In genomic region chr9:46256658-46257385, GRCm38 (mm10) we compare ENCODE assay signal across 25 mouse cellular contexts. TPM values are rescaled to one million over a fixed set of nuclear protein-coding genes. Genes with fewer than 3 reads are reported as not detected.
DNase-seq lines count a peak whose midpoint lies in the region; ATAC-seq and TF ChIP-seq lines count a peak whose summit lies in the region.
"Had no signal": no experiment of that assay in that cellular context is flagged by ENCODE, and none has a peak within 500 bp of the region (broad histone marks: within the 10 kb centered on the region; RNA-seq: fewer than 3 reads in every experiment).

No protein-coding gene starts in this region.

- no peak for TF ChIP-seq EP300 in CH12.LX (IDR thresholded peaks at IDR 0.05; ENCODE audit: low read length)

- no peaks in the 10 kb centered on the region for H3K9me3 ChIP-seq in hindbrain, embryonic 10.5 days
- H3K9me3 ChIP-seq in hindbrain, postnatal 0 days (ENCODE audit: low read length), result no peaks in the 10 kb centered on the region
- no peaks in the 10 kb centered on the region for H3K9me3 ChIP-seq in CH12.LX (replicated peaks; ENCODE audit: low read length)
- H3K9me3 ChIP-seq in megakaryocyte, embryonic 14.5 days, result no peaks in the 10 kb centered on the region
- H3K9me3 ChIP-seq in forebrain, postnatal 0 days (ENCODE audit: low read length), result no peaks in the 10 kb centered on the region
- H3K9me3 ChIP-seq: embryonic facial prominence, embryonic 15.5 days; forebrain, embryonic 10.5 days; hindbrain, embryonic 12.5 days; limb, embryonic 15.5 days; midbrain, embryonic 12.5 days had no signal

- no peak for TF ChIP-seq CTCF in hindbrain, postnatal 0 days (IDR thresholded peaks at IDR 0.05; ENCODE audit: low read depth)
- no peak for TF ChIP-seq CTCF in CH12.LX (conservative IDR thresholded peaks at IDR 0.05 in 1 of 2, IDR thresholded peaks at IDR 0.05 in 1 of 2; ENCODE audit: low read depth in 2 of 2, low read length in 2 of 2)
- no peak for TF ChIP-seq CTCF in forebrain, postnatal 0 days (IDR thresholded peaks at IDR 0.05; ENCODE audit: low read depth)

- H3K4me3 ChIP-seq in hindbrain, embryonic 10.5 days, result no peak overlapping the region
- H3K4me3 ChIP-seq in hindbrain, postnatal 0 days (ENCODE audit: low read length), result no peak overlapping the region
- peak overlapping the region in 2 of 3 experiments; percentile 21 to 38 for H3K4me3 ChIP-seq in CH12.LX (replicated peaks in 1 of 3; ENCODE audit: low read depth in 2 of 3, low read length in 2 of 3, poor library complexity in 1 of 3)
- H3K4me3 ChIP-seq in megakaryocyte, embryonic 14.5 days (replicated peaks), result peak overlapping the region; percentile 60
- H3K4me3 ChIP-seq in forebrain, postnatal 0 days (ENCODE audit: low read depth, low read length), result no peak overlapping the region
- H3K4me3 ChIP-seq: embryonic facial prominence, embryonic 15.5 days; forebrain, embryonic 10.5 days; hindbrain, embryonic 12.5 days; limb, embryonic 15.5 days; midbrain, embryonic 12.5 days had no signal

- H3K27ac ChIP-seq in hindbrain, embryonic 10.5 days, result 0 out of 2 replicates have a peak overlapping the region, but pooled peaks have one; percentile 6
- no peak overlapping the region for H3K27ac ChIP-seq in hindbrain, postnatal 0 days
- H3K27ac ChIP-seq in CH12.LX (ENCODE audit: insufficient read depth, low read depth), result no peak overlapping the region
- no peak overlapping the region for H3K27ac ChIP-seq in forebrain, postnatal 0 days (ENCODE audit: low read depth, low read length)
- H3K27ac ChIP-seq: embryonic facial prominence, embryonic 15.5 days; hindbrain, embryonic 12.5 days; limb, embryonic 15.5 days; midbrain, embryonic 12.5 days had no signal

- no peak for TF ChIP-seq RAD21 in CH12.LX (IDR thresholded peaks at IDR 0.05; ENCODE audit: low read depth, low read length)

- peaks cover 9% of the 10 kb centered on the region; the same call in 1 of the 2 replicates for H3K4me1 ChIP-seq in hindbrain, embryonic 10.5 days (replicated peaks)
- no peaks in the 10 kb centered on the region for H3K4me1 ChIP-seq in hindbrain, postnatal 0 days (ENCODE audit: insufficient read depth, low read length)
- H3K4me1 ChIP-seq in CH12.LX (ENCODE audit: control insufficient read depth in 1 of 2, insufficient read depth in 2 of 2), result peaks cover 3 to 12% of the 10 kb centered on the region in 2 experiments
- H3K4me1 ChIP-seq in megakaryocyte, embryonic 14.5 days, result peaks cover 47% of the 10 kb centered on the region
- H3K4me1 ChIP-seq in forebrain, postnatal 0 days (ENCODE audit: insufficient read depth), result no peaks in the 10 kb centered on the region
- H3K4me1 ChIP-seq: embryonic facial prominence, embryonic 15.5 days; hindbrain, embryonic 12.5 days; limb, embryonic 15.5 days; midbrain, embryonic 12.5 days had no signal

- no peaks in the 10 kb centered on the region for H3K36me3 ChIP-seq in hindbrain, embryonic 10.5 days
- no peaks in the 10 kb centered on the region for H3K36me3 ChIP-seq in hindbrain, postnatal 0 days (ENCODE audit: insufficient read depth, low read length)
- H3K36me3 ChIP-seq in CH12.LX (replicated peaks in 1 of 2; ENCODE audit: control insufficient read depth in 1 of 2, insufficient read depth in 1 of 2, low read length in 1 of 2), result no peaks in the 10 kb centered on the region
- no peaks in the 10 kb centered on the region for H3K36me3 ChIP-seq in megakaryocyte, embryonic 14.5 days (replicated peaks; ENCODE audit: low read length)
- H3K36me3 ChIP-seq in forebrain, postnatal 0 days (ENCODE audit: insufficient read depth), result no peaks in the 10 kb centered on the region
- H3K36me3 ChIP-seq: embryonic facial prominence, embryonic 15.5 days; forebrain, embryonic 10.5 days; hindbrain, embryonic 12.5 days; limb, embryonic 15.5 days; midbrain, embryonic 12.5 days had no signal

- H3K27me3 ChIP-seq in hindbrain, embryonic 10.5 days (ENCODE audit: insufficient read depth, poor library complexity, severe bottlenecking), result no peaks in the 10 kb centered on the region
- H3K27me3 ChIP-seq in hindbrain, postnatal 0 days (ENCODE audit: insufficient read depth, low read length), result no peaks in the 10 kb centered on the region
- H3K27me3 ChIP-seq in CH12.LX (replicated peaks), result no peaks in the 10 kb centered on the region
- peaks cover 14% of the 10 kb centered on the region for H3K27me3 ChIP-seq in megakaryocyte, embryonic 14.5 days (replicated peaks)
- no peaks in the 10 kb centered on the region for H3K27me3 ChIP-seq in forebrain, postnatal 0 days (ENCODE audit: insufficient read depth, low read length)
- H3K27me3 ChIP-seq: embryonic facial prominence, embryonic 15.5 days; limb, embryonic 15.5 days had no signal

- peak; percentile 73 for DNase-seq in adrenal gland, adult 2 months
- DNase-seq in adrenal gland, adult 18-20 months (ENCODE audit: low spot score in 2 of 2), result no peak
- no peak for DNase-seq in hindbrain, embryonic 10.5 days (ENCODE audit: low spot score)
- DNase-seq in hindbrain, postnatal 0 days (ENCODE audit: low spot score), result no peak
- no peak for DNase-seq in CH12.LX (ENCODE audit: extremely low read depth)
- DNase-seq in forebrain, postnatal 0 days, result no peak
- DNase-seq: cerebellum, adult 9-10 months; embryo, embryonic 11 days; gastrocnemius, postnatal 14 days; lung, postnatal 14 days; right cerebral cortex, adult 18-20 months; thymus, postnatal 4 days had no signal

- H3K4me2 ChIP-seq in hindbrain, postnatal 0 days (ENCODE audit: low read depth, low read length), result no peak overlapping the region
- H3K4me2 ChIP-seq in CH12.LX (ENCODE audit: insufficient read depth, low read depth, poor library complexity, severe bottlenecking), result no peak overlapping the region
- no peak overlapping the region for H3K4me2 ChIP-seq in forebrain, postnatal 0 days (ENCODE audit: low read depth)
- H3K4me2 ChIP-seq: embryonic facial prominence, embryonic 15.5 days; heart, embryonic 11.5 days; hindbrain, embryonic 12.5 days; limb, embryonic 15.5 days; midbrain, embryonic 12.5 days had no signal

- H3K9ac ChIP-seq in hindbrain, postnatal 0 days (replicated peaks; ENCODE audit: low read length), result no peak overlapping the region
- H3K9ac ChIP-seq in CH12.LX (ENCODE audit: insufficient read depth, low read depth), result no peak overlapping the region
- no peak overlapping the region for H3K9ac ChIP-seq in forebrain, postnatal 0 days
- H3K9ac ChIP-seq: embryonic facial prominence, embryonic 15.5 days; hindbrain, embryonic 12.5 days; limb, embryonic 15.5 days; midbrain, embryonic 12.5 days had no signal

- no peak for ATAC-seq in hindbrain, postnatal 0 days
- ATAC-seq in forebrain, postnatal 0 days, result no peak
- no peak for ATAC-seq in cerebellum, adult (ENCODE audit: insufficient number of reproducible peaks, low FRiP score, low TSS enrichment)

- no peak for TF ChIP-seq POLR2A in CH12.LX (IDR thresholded peaks at IDR 0.05; ENCODE audit: low read depth, low read length)

- in situ Hi-C loops in CH12.LX (cut with MboI; ENCODE audit: low pct_ligation_motif_present, low pct_unique_long_range_greater_than_20kb, low sequenced_read_pairs), result no loop called here

- H3K79me2 ChIP-seq in CH12.LX (replicated peaks; ENCODE audit: control insufficient read depth, extremely low read depth, insufficient read depth, poor library complexity, severe bottlenecking), result no peaks in the 10 kb centered on the region

- WGBS in hindbrain, embryonic 10.5 days, result 89% methylated on average over 10 of the region's 10 CpGs
- 80% methylated on average over 10 of the region's 10 CpGs for WGBS in hindbrain, postnatal 0 days
- WGBS in forebrain, postnatal 0 days, result 92% methylated on average over 10 of the region's 10 CpGs

- dilution Hi-C loops in CH12.LX (cut with MboI; ENCODE audit: extremely low pct_ligation_motif_present, extremely low pct_unique_long_range_greater_than_20kb, low sequenced_read_pairs), result no loop called here

RNA-seq across cellular contexts. Expression of gene Apoa5, which starts 11.6 kb away (rescaled TPM):
- total RNA-seq in adrenal gland, adult 2 months (2021), result 1 to 10 TPM in 1 of 2 experiments, under 1 TPM in 1; 0.17 to 3.6 TPM
- polyA plus RNA-seq in adrenal gland, adult 2 months (2012; rRNA removed), result 0.32 and 3.0 TPM in 2 replicates
- under 1 TPM in 1 of 2 experiments, not detected in 1; 0.36 TPM for total RNA-seq in adrenal gland, adult 18-20 months (2021)
- 0.24 and 0.43 TPM in 2 replicates for polyA plus RNA-seq in hindbrain, embryonic 10.5 days (2016; fragmentation: Nextera tagmentation; extraction: Ambion mirVana)
- total RNA-seq in hindbrain, postnatal 0 days (2014; rRNA removed), result 0.21 and 1.2 TPM in 2 replicates
- polyA plus RNA-seq in hindbrain, postnatal 0 days (2015; fragmentation: Nextera tagmentation; extraction: Ambion mirVana), result not detected in 2 replicates
- total RNA-seq in CH12.LX (2012; rRNA removed) (0.08 TPM in 1 of 2 replicates, not detected in the other), CH12.LX (2014; rRNA removed) (not detected in 2 replicates)
- not detected in 2 replicates for polyA plus RNA-seq in CH12.LX (2012; ENCODE audit: insufficient read length, low read depth)
- not detected in 2 replicates for polyA plus RNA-seq in megakaryocyte, embryonic 14.5 days (2012; ENCODE audit: insufficient read depth, low replicate concordance)
- not detected in 2 replicates for total RNA-seq in forebrain, postnatal 0 days (2014; rRNA removed)
- not detected in 2 replicates for polyA plus RNA-seq in forebrain, postnatal 0 days (2015; fragmentation: Nextera tagmentation; extraction: Ambion mirVana)
- total RNA-seq: gastrocnemius, postnatal 14 days; layer of hippocampus, postnatal 10 days; left cerebral cortex, postnatal 25 days had no signal
- polyA plus RNA-seq: embryonic facial prominence, embryonic 15.5 days; forebrain, embryonic 10.5 days; frontal cortex, adult 2 months; heart, embryonic 11.5 days; intestine, embryonic 14.5 days; kidney, embryonic 14.5 days; limb, embryonic 15.5 days; midbrain, embryonic 12.5 days had no signal

RNA-seq across cellular contexts. Expression of gene Zpr1, which starts 16.0 kb away (rescaled TPM):
- 10 to 100 TPM; 38.1 to 84.6 TPM for total RNA-seq in adrenal gland, adult 2 months (2021)
- 26.2 and 27.3 TPM in 2 replicates for polyA plus RNA-seq in adrenal gland, adult 2 months (2012; rRNA removed)
- 10 to 100 TPM; 40.2 to 61.8 TPM for total RNA-seq in adrenal gland, adult 18-20 months (2021)
- 64.2 and 75.9 TPM in 2 replicates for polyA plus RNA-seq in hindbrain, embryonic 10.5 days (2016; fragmentation: Nextera tagmentation; extraction: Ambion mirVana)
- total RNA-seq in hindbrain, postnatal 0 days (2014; rRNA removed), result 20.0 and 43.1 TPM in 2 replicates
- 45.7 and 47.3 TPM in 2 replicates for polyA plus RNA-seq in hindbrain, postnatal 0 days (2015; fragmentation: Nextera tagmentation; extraction: Ambion mirVana)
- 46.0 and 57.2 TPM in 2 replicates for total RNA-seq in CH12.LX (2012; rRNA removed)
- total RNA-seq in CH12.LX (2014; rRNA removed), result 65.7 and 66.8 TPM in 2 replicates
- polyA plus RNA-seq in CH12.LX (2012; ENCODE audit: insufficient read length, low read depth), result 108 and 111 TPM in 2 replicates
- 4.3 and 19.8 TPM in 2 replicates for polyA plus RNA-seq in megakaryocyte, embryonic 14.5 days (2012; ENCODE audit: insufficient read depth, low replicate concordance)
- total RNA-seq in forebrain, postnatal 0 days (2014; rRNA removed), result 34.3 and 44.1 TPM in 2 replicates
- 49.1 and 56.0 TPM in 2 replicates for polyA plus RNA-seq in forebrain, postnatal 0 days (2015; fragmentation: Nextera tagmentation; extraction: Ambion mirVana)

RNA-seq across cellular contexts. Expression of gene Apoa4, which starts 16.3 kb away (rescaled TPM):
- total RNA-seq in adrenal gland, adult 2 months (2021), result under 1 TPM in 1 of 2 experiments, not detected in 1; 0.26 TPM
- polyA plus RNA-seq in adrenal gland, adult 2 months (2012; rRNA removed), result 0.11 and 0.35 TPM in 2 replicates
- total RNA-seq in adrenal gland, adult 18-20 months (2021), result under 1 TPM in 1 of 2 experiments, not detected in 1; 0.17 TPM
- polyA plus RNA-seq in hindbrain, embryonic 10.5 days (2016; fragmentation: Nextera tagmentation; extraction: Ambion mirVana), result not detected in 2 replicates
- total RNA-seq in hindbrain, postnatal 0 days (2014; rRNA removed), result not detected in 2 replicates
- not detected in 2 replicates for polyA plus RNA-seq in hindbrain, postnatal 0 days (2015; fragmentation: Nextera tagmentation; extraction: Ambion mirVana)
- total RNA-seq in CH12.LX (2012; rRNA removed), result not detected in 2 replicates
- total RNA-seq in CH12.LX (2014; rRNA removed), result not detected in 2 replicates
- not detected in 2 replicates for polyA plus RNA-seq in CH12.LX (2012; ENCODE audit: insufficient read length, low read depth)
- not detected in 2 replicates for polyA plus RNA-seq in megakaryocyte, embryonic 14.5 days (2012; ENCODE audit: insufficient read depth, low replicate concordance)
- 0.31 TPM in 1 of 2 replicates, not detected in the other for total RNA-seq in forebrain, postnatal 0 days (2014; rRNA removed)
- polyA plus RNA-seq in forebrain, postnatal 0 days (2015; fragmentation: Nextera tagmentation; extraction: Ambion mirVana), result not detected in 2 replicates
- total RNA-seq: gastrocnemius, postnatal 14 days; layer of hippocampus, postnatal 10 days; left cerebral cortex, postnatal 25 days had no signal
- polyA plus RNA-seq: forebrain, embryonic 10.5 days; heart, embryonic 11.5 days; hindbrain, embryonic 12.5 days; kidney, embryonic 14.5 days; limb, embryonic 15.5 days; midbrain, embryonic 12.5 days had no signal

RNA-seq across cellular contexts. Expression of gene Apoc3, which starts 21.4 kb away (rescaled TPM):
- total RNA-seq in adrenal gland, adult 2 months (2021), result 10 to 100 TPM in 1 of 2 experiments, 1 to 10 TPM in 1; 4.6 to 20.4 TPM
- 4.8 and 6.1 TPM in 2 replicates for polyA plus RNA-seq in adrenal gland, adult 2 months (2012; rRNA removed)
- total RNA-seq in adrenal gland, adult 18-20 months (2021), result 1 to 10 TPM; 7.9 to 8.0 TPM
- not detected in 2 replicates for polyA plus RNA-seq in hindbrain, embryonic 10.5 days (2016; fragmentation: Nextera tagmentation; extraction: Ambion mirVana)
- not detected in 2 replicates for total RNA-seq in hindbrain, postnatal 0 days (2014; rRNA removed)
- polyA plus RNA-seq in hindbrain, postnatal 0 days (2015; fragmentation: Nextera tagmentation; extraction: Ambion mirVana), result not detected in 2 replicates
- total RNA-seq in CH12.LX (2012; rRNA removed) (not detected in 2 replicates), CH12.LX (2014; rRNA removed) (not detected in 2 replicates)
- not detected in 2 replicates for polyA plus RNA-seq in CH12.LX (2012; ENCODE audit: insufficient read length, low read depth)
- not detected in 2 replicates for polyA plus RNA-seq in megakaryocyte, embryonic 14.5 days (2012; ENCODE audit: insufficient read depth, low replicate concordance)
- total RNA-seq in forebrain, postnatal 0 days (2014; rRNA removed), result not detected in 2 replicates
- 0.44 TPM in 1 of 2 replicates, not detected in the other for polyA plus RNA-seq in forebrain, postnatal 0 days (2015; fragmentation: Nextera tagmentation; extraction: Ambion mirVana)
- total RNA-seq: gastrocnemius, postnatal 14 days; layer of hippocampus, postnatal 10 days had no signal
- polyA plus RNA-seq: embryonic facial prominence, embryonic 15.5 days; forebrain, embryonic 10.5 days; heart, embryonic 11.5 days; hindbrain, embryonic 12.5 days; kidney, embryonic 14.5 days; limb, embryonic 15.5 days; midbrain, embryonic 12.5 days had no signal

RNA-seq across cellular contexts. Expression of gene Bud13, which starts 26.0 kb away (rescaled TPM):
- 10 to 100 TPM; 11.6 to 15.0 TPM for total RNA-seq in adrenal gland, adult 2 months (2021)
- 7.3 and 7.4 TPM in 2 replicates for polyA plus RNA-seq in adrenal gland, adult 2 months (2012; rRNA removed)
- total RNA-seq in adrenal gland, adult 18-20 months (2021), result 10 to 100 TPM in 1 of 2 experiments, 1 to 10 TPM in 1; 9.6 to 11.1 TPM
- polyA plus RNA-seq in hindbrain, embryonic 10.5 days (2016; fragmentation: Nextera tagmentation; extraction: Ambion mirVana), result 28.6 and 30.5 TPM in 2 replicates
- 12.6 and 16.4 TPM in 2 replicates for total RNA-seq in hindbrain, postnatal 0 days (2014; rRNA removed)
- 11.8 and 12.3 TPM in 2 replicates for polyA plus RNA-seq in hindbrain, postnatal 0 days (2015; fragmentation: Nextera tagmentation; extraction: Ambion mirVana)
- total RNA-seq in CH12.LX (2012; rRNA removed) (15.9 and 18.8 TPM in 2 replicates), CH12.LX (2014; rRNA removed) (13.5 and 14.4 TPM in 2 replicates)
- polyA plus RNA-seq in CH12.LX (2012; ENCODE audit: insufficient read length, low read depth), result 28.1 and 32.5 TPM in 2 replicates
- polyA plus RNA-seq in megakaryocyte, embryonic 14.5 days (2012; ENCODE audit: insufficient read depth, low replicate concordance), result 4.0 and 8.1 TPM in 2 replicates
- 13.5 and 14.7 TPM in 2 replicates for total RNA-seq in forebrain, postnatal 0 days (2014; rRNA removed)
- polyA plus RNA-seq in forebrain, postnatal 0 days (2015; fragmentation: Nextera tagmentation; extraction: Ambion mirVana), result 11.5 and 12.8 TPM in 2 replicates

Comparison
In these comparisons a context has a peak if more than half of its experiments do, and no peak if none do; other contexts are left out.
1. H3K4me3 ChIP-seq: peak in CH12.LX (2 of 3) and megakaryocyte, embryonic 14.5 days (single experiment); none in hindbrain, embryonic 10.5 days (single experiment), hindbrain, postnatal 0 days (single experiment) and forebrain, postnatal 0 days (single experiment).